8 mouse cellular contexts compared by ENCODE assay signal in the genomic region with DNA sequence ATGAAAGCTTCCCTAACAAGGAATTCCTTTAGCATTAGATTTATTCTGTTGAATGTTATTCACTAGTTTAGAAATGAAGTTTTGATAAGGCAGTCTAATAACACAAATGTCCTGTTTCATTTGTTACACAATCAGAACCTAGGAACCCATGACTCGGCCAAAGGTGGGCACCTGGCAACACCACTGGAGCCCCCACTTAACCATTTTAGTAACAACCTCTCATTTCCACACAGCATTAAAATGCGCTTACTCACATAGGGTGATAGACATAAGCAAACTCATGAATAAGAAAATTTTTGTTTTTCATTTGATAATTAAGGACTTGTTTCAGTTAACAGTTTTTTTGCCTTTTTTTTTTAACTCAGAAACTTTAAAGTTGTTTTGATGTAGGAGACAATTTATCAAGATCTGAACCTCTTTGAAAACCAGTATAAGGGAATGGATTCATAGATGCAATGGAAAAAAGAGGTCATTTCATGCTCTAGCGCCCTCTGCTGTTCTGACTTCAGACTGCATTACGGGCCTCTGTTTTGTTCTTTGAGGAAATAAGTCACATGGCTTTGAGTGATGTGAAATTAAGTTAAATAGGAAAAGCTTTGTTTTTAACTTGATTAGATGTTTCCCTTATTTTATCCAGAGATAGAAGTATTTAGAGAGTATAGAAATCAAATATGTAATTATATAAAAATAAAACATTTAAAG. TPM values are rescaled to one million over a fixed set of nuclear protein-coding genes. Genes with fewer than 3 reads are reported as not detected.
A peak's percentile ranks its signal among the peaks of the same experiment; 100 is the strongest.
DNase-seq lines count a peak whose midpoint lies in the region; ATAC-seq lines count a peak whose summit lies in the region.

No protein-coding gene starts in this region.

- 51% methylated on average over 4 of the region's 4 CpGs for WGBS in liver, embryonic 11.5 days
- WGBS in midbrain, embryonic 13.5 days = 50% methylated on average over 4 of the region's 4 CpGs

- no peak for ATAC-seq in liver, embryonic 11.5 days (replicated peaks; ENCODE audit: low FRiP score)
- peak; percentile 60; the same call in 1 of the 2 replicates for ATAC-seq in midbrain, embryonic 13.5 days

- no peaks in the 10 kb centered on the region for H3K9me3 ChIP-seq in liver, embryonic 11.5 days (ENCODE audit: control insufficient read depth, low read length)
- no peaks in the 10 kb centered on the region for H3K9me3 ChIP-seq in midbrain, embryonic 13.5 days

- peak; percentile 66 for DNase-seq in liver
- DNase-seq in liver, embryonic 11.5 days (ENCODE audit: low spot score) = no peak
- peak; percentile 35 for DNase-seq in adrenal gland, adult 8-10 months
- DNase-seq in embryo, embryonic 11 days = peak; percentile 73
- peak; percentile 46 to 76 for DNase-seq in heart, postnatal 36 days
- DNase-seq in layer of hippocampus, postnatal 25 days (ENCODE audit: extremely low spot score in 1 of 2, low spot score in 1 of 2) = peak; percentile 40 to 83
- DNase-seq in spleen, postnatal 4 days (ENCODE audit: low spot score in 2 of 2) = peak; percentile 33 to 72

- H3K36me3 ChIP-seq in liver, embryonic 11.5 days (ENCODE audit: control insufficient read depth, insufficient read depth, low read length) = no peaks in the 10 kb centered on the region
- peaks cover 9% of the 10 kb centered on the region for H3K36me3 ChIP-seq in midbrain, embryonic 13.5 days

- H3K4me1 ChIP-seq in liver, embryonic 11.5 days (replicated peaks; ENCODE audit: control insufficient read depth, insufficient read depth, low read length) = no peaks in the 10 kb centered on the region
- H3K4me1 ChIP-seq in midbrain, embryonic 13.5 days (replicated peaks) = no peaks in the 10 kb centered on the region

- no peak overlapping the region for H3K9ac ChIP-seq in liver, embryonic 11.5 days (ENCODE audit: low read depth, low read length)
- no peak overlapping the region for H3K9ac ChIP-seq in midbrain, embryonic 13.5 days (replicated peaks)

- intact Hi-C loops in heart, postnatal 36 days (cut with DNase I) = no loop called here

- no peak overlapping the region for H3K27ac ChIP-seq in liver, embryonic 11.5 days (ENCODE audit: low read depth, low read length)
- H3K27ac ChIP-seq in midbrain, embryonic 13.5 days = no peak overlapping the region

- H3K4me2 ChIP-seq in liver, embryonic 11.5 days = no peak overlapping the region
- H3K4me2 ChIP-seq in midbrain, embryonic 13.5 days (replicated peaks) = no peak overlapping the region

- no peak overlapping the region for H3K4me3 ChIP-seq in liver, embryonic 11.5 days (ENCODE audit: low read depth, low read length)
- no peak overlapping the region for H3K4me3 ChIP-seq in midbrain, embryonic 13.5 days (replicated peaks)

- H3K27me3 ChIP-seq in liver, embryonic 11.5 days (replicated peaks; ENCODE audit: control insufficient read depth, insufficient read depth, low read length) = no peaks in the 10 kb centered on the region
- no peaks in the 10 kb centered on the region for H3K27me3 ChIP-seq in midbrain, embryonic 13.5 days

RNA-seq across cellular contexts. Expression of a gene that starts 23.7 kb away (rescaled TPM):
- 28.3 and 32.6 TPM in 2 replicates for polyA plus RNA-seq in liver, embryonic 11.5 days (2014; fragmentation: Nextera tagmentation; extraction: Ambion mirVana)
- total RNA-seq in adrenal gland, adult 8-10 months (2022) = 10 to 100 TPM; 48.6 to 55.0 (median 50.7) TPM
- total RNA-seq in heart, postnatal 36 days (2021) = 10 to 100 TPM; 58.6 to 59.4 TPM
- 100 to 1,000 TPM; 101 to 111 TPM for total RNA-seq in layer of hippocampus, postnatal 25 days (2021)
- 93.3 and 106 TPM in 2 replicates for polyA plus RNA-seq in midbrain, embryonic 13.5 days (2015; fragmentation: Nextera tagmentation; extraction: Ambion mirVana)

RNA-seq across cellular contexts. Expression of a gene that starts 25.5 kb away (rescaled TPM):
- polyA plus RNA-seq in liver, embryonic 11.5 days (2014; fragmentation: Nextera tagmentation; extraction: Ambion mirVana) = 32.9 and 38.0 TPM in 2 replicates
- total RNA-seq in adrenal gland, adult 8-10 months (2022) = 100 to 1,000 TPM in 1 of 4 experiments, 10 to 100 TPM in 3; 49.7 to 116 (median 89.3) TPM
- total RNA-seq in heart, postnatal 36 days (2021) = 10 to 100 TPM; 36.1 to 39.7 TPM
- 10 to 100 TPM; 31.9 TPM for total RNA-seq in layer of hippocampus, postnatal 25 days (2021)
- polyA plus RNA-seq in midbrain, embryonic 13.5 days (2015; fragmentation: Nextera tagmentation; extraction: Ambion mirVana) = 21.0 and 22.1 TPM in 2 replicates
